Mouse (Mus musculus) left cerebral cortex, adult 9 months (tissue): Measurements from ENCODE around the gene Akr1b10.
A peak's percentile ranks its signal among the peaks of the same experiment; 100 is the strongest.
"Not testable (repeated sequence)": the region's sequence is repeated elsewhere in the genome, so short reads cannot be mapped to it uniquely, and the experiment has no call there.

Experiments used
- DNase-seq, 2 experiments: peaks; one replicate each; pipeline ENCODE4 v3.0.0; 2022; ENCODE audit warnings: low spot score in 2 of 2

Gene Akr1b10

GRCm38 (mm10) chr6:34384110-34384661 lies at the start of gene Akr1b10:
Gene Akr1b10, plus strand, starts transcription at chr6:34384218.
- DNase-seq: peak; percentile 50 to 85

GRCm38 (mm10) chr6:34334673-34335072 lies 49.3 kb upstream of the Akr1b10 start:
- DNase-seq: no peak

- no peak for DNase-seq
These were observed 46.2 kb upstream of the Akr1b10 start for GRCm38 (mm10) chr6:34337799-34338198.

- DNase-seq: no peak
These were observed 42.0 kb upstream of the Akr1b10 start for GRCm38 (mm10) chr6:34341991-34342390.

- DNase-seq: no peak
These were observed 41.5 kb upstream of the Akr1b10 start for GRCm38 (mm10) chr6:34342476-34342875.

- no peak for DNase-seq
These were observed 40.6 kb upstream of the Akr1b10 start for GRCm38 (mm10) chr6:34343426-34343825.

- DNase-seq: no peak
These were observed 39.7 kb upstream of the Akr1b10 start for GRCm38 (mm10) chr6:34344135-34344850.

GRCm38 (mm10) chr6:34344935-34345334 lies 39.1 kb upstream of the Akr1b10 start:
- no peak for DNase-seq

- peak; percentile 22 to 82 for DNase-seq
These were observed 37.7 kb upstream of the Akr1b10 start for GRCm38 (mm10) chr6:34346096-34346898.

GRCm38 (mm10) chr6:34350037-34350699 lies 33.9 kb upstream of the Akr1b10 start:
- no peak for DNase-seq

GRCm38 (mm10) chr6:34351481-34351880 lies 32.5 kb upstream of the Akr1b10 start:
- DNase-seq: not testable (repeated sequence)

GRCm38 (mm10) chr6:34352401-34352800 lies 31.6 kb upstream of the Akr1b10 start:
- DNase-seq: no peak

GRCm38 (mm10) chr6:34353658-34354353 lies 30.2 kb upstream of the Akr1b10 start, which contains the start of gene Akr1b8:
Gene Akr1b8, plus strand, starts transcription at chr6:34354119.
- no peak for DNase-seq

- no peak for DNase-seq
These were observed 29.4 kb upstream of the Akr1b10 start for GRCm38 (mm10) chr6:34354354-34355348.

- no peak for DNase-seq
These were observed 28.7 kb upstream of the Akr1b10 start for GRCm38 (mm10) chr6:34355349-34355747.

- no peak for DNase-seq
These were observed 28.2 kb upstream of the Akr1b10 start for GRCm38 (mm10) chr6:34355841-34356240.

GRCm38 (mm10) chr6:34364217-34365136 lies 19.5 kb upstream of the Akr1b10 start:
- DNase-seq: no peak

- DNase-seq: no peak
These were observed 16.0 kb upstream of the Akr1b10 start for GRCm38 (mm10) chr6:34367998-34368397.

GRCm38 (mm10) chr6:34370081-34370480 lies 13.9 kb upstream of the Akr1b10 start:
- no peak for DNase-seq
